Mouse (Mus musculus): Measurements from ENCODE around the gene Gpx8. TPM values are rescaled to one million over a fixed set of nuclear protein-coding genes. Genes with fewer than 3 reads are reported as not detected.
"Not testable (repeated sequence)": the region's sequence is repeated elsewhere in the genome, so short reads cannot be mapped to it uniquely, and the experiment has no call there.

Gpx8 gene
- polyA plus RNA-seq, 1 experiment from 2014 or later = 40.5 TPM

- Histone ChIP-seq H3K4me2 (ENCODE audit: low read length) (no peak overlapping the region), H3K4me1 (ENCODE audit: control insufficient read depth, insufficient read depth, low read length) (peaks cover 17% of the 10 kb centered on the region), H3K9me3 (replicated peaks; ENCODE audit: control insufficient read depth, low read length, poor library complexity, severe bottlenecking) (no peaks in the 10 kb centered on the region), H3K9ac (ENCODE audit: low read depth, low read length) (no peak overlapping the region), H3K36me3 (ENCODE audit: control insufficient read depth, insufficient read depth, low read length) (no peaks in the 10 kb centered on the region), H3K4me3 (ENCODE audit: low read depth, low read length) (no peak overlapping the region), H3K27me3 (ENCODE audit: control insufficient read depth, insufficient read depth, low read depth, low read length) (peaks cover 21% of the 10 kb centered on the region), H3K27ac (ENCODE audit: low read length) (no peak overlapping the region)
- ATAC-seq = no peak
Observed at GRCm38 (mm10) chr13:113032831-113033230, 13.4 kb downstream of the Gpx8 start.

- Histone ChIP-seq H3K9me3 (replicated peaks; ENCODE audit: control insufficient read depth, low read length, poor library complexity, severe bottlenecking) (no peaks in the 10 kb centered on the region), H3K9ac (ENCODE audit: low read depth, low read length) (peak overlapping the region; percentile 81), H3K36me3 (ENCODE audit: control insufficient read depth, insufficient read depth, low read length) (no peaks in the 10 kb centered on the region), H3K4me1 (ENCODE audit: control insufficient read depth, insufficient read depth, low read length) (peaks cover 17% of the 10 kb centered on the region), H3K27me3 (ENCODE audit: control insufficient read depth, insufficient read depth, low read depth, low read length) (peaks cover 21% of the 10 kb centered on the region), H3K4me2 (ENCODE audit: low read length) (peak overlapping the region; percentile 93), H3K4me3 (ENCODE audit: low read depth, low read length) (peak overlapping the region; percentile 73), H3K27ac (ENCODE audit: low read length) (peak overlapping the region; percentile 91)
- under 1% methylated on average over 40 of the region's 40 CpGs for whole genome bisulfite sequencing
- ATAC-seq = peak; percentile 80
Observed at GRCm38 (mm10) chr13:113031792-113032571, 14.2 kb downstream of the Gpx8 start.

GRCm38 (mm10) chr13:113031351-113031750 is 14.9 kb downstream of the Gpx8 start:
- Histone ChIP-seq H3K4me2 (ENCODE audit: low read length) (peak overlapping the region; percentile 93), H3K4me1 (ENCODE audit: control insufficient read depth, insufficient read depth, low read length) (peaks cover 17% of the 10 kb centered on the region), H3K9ac (ENCODE audit: low read depth, low read length) (peak overlapping the region; percentile 81), H3K27ac (ENCODE audit: low read length) (no peak overlapping the region; the same call in 1 of the 2 replicates), H3K36me3 (ENCODE audit: control insufficient read depth, insufficient read depth, low read length) (no peaks in the 10 kb centered on the region), H3K4me3 (ENCODE audit: low read depth, low read length) (peak overlapping the region; percentile 73), H3K27me3 (ENCODE audit: control insufficient read depth, insufficient read depth, low read depth, low read length) (peaks cover 21% of the 10 kb centered on the region), H3K9me3 (replicated peaks; ENCODE audit: control insufficient read depth, low read length, poor library complexity, severe bottlenecking) (no peaks in the 10 kb centered on the region)
- under 1% methylated on average over 7 of the region's 7 CpGs for WGBS
- ATAC-seq = peak; percentile 30

DNA sequence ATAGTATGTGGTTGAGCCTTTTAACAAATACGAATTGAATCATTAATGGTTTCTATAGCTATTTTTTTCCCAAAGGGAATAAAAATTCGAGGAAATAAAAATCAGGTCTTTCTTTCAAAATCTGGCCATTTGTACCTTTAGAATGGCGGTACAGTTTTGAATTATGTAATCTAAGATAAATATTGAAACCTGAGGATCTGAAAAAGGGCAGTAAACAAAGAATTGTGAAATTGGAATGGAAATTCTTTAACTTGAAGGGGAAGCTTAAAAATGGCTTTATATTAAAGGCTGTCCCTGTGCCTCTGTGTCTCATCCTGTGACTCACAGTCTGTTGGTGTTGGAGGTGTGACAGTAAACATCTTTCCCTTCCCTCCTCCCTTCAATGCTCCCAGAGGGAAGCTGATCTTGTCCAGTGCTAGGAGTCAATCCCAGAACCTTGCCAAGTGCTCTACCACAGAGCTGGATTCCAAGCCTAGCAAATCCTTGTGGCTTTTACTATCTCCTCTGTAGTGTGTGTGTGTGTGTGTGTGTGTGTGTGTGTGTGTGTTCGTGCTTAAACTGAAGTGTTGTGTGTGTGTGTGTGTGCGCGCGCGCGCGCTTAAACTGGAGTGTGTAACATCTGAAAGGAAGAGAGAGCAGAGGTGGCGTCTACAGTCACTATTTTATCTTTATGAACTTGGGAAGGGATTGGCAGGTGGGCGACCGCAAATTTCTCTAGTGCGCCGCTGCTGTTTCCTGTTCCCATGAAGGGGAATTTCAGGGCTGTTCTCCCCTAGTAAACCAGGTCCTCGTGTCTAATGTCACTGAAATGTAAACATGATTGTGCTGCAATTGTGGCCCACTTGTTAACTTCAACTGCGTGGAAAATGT is 22.7 kb downstream of the Gpx8 start:
- H3K36me3 ChIP-seq (ENCODE audit: control insufficient read depth, insufficient read depth, low read length) = no peaks in the 10 kb centered on the region
- WGBS = 86% methylated on average over 17 of the region's 17 CpGs
- H3K9me3 ChIP-seq (replicated peaks; ENCODE audit: control insufficient read depth, low read length, poor library complexity, severe bottlenecking) = no peaks in the 10 kb centered on the region
- no peak overlapping the region for H3K4me2 ChIP-seq (ENCODE audit: low read length)
- no peaks in the 10 kb centered on the region for H3K27me3 ChIP-seq (ENCODE audit: control insufficient read depth, insufficient read depth, low read depth, low read length)
- H3K4me1 ChIP-seq (ENCODE audit: control insufficient read depth, insufficient read depth, low read length) = no peaks in the 10 kb centered on the region
- H3K27ac ChIP-seq (ENCODE audit: low read length) = no peak overlapping the region
- no peak for ATAC-seq
- no peak overlapping the region for H3K4me3 ChIP-seq (ENCODE audit: low read depth, low read length)
- H3K9ac ChIP-seq (ENCODE audit: low read depth, low read length) = no peak overlapping the region

DNA sequence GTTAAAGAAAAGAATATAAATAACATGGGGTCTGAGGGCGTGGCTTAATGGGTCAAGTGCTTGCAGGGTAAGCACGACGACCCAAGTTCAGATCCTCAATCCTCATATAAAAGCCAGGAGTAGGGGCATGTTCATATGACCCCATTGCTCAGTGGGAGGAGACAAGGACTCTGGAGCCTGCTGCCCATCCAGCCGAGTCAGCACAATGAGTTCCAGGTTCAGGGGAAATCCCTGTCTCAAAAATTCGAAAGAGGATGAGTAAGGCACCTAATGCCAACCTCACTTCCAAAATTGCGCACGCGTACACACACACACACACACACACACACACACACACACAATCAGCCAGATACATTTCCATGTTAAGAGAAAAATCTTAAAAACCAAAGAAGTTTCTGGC is 23.7 kb downstream of the Gpx8 start:
- no peak overlapping the region for H3K27ac ChIP-seq (ENCODE audit: low read length)
- 69% methylated on average over 8 of the region's 8 CpGs for WGBS
- no peaks in the 10 kb centered on the region for H3K4me1 ChIP-seq (ENCODE audit: control insufficient read depth, insufficient read depth, low read length)
- no peaks in the 10 kb centered on the region for H3K36me3 ChIP-seq (ENCODE audit: control insufficient read depth, insufficient read depth, low read length)
- H3K9me3 ChIP-seq (replicated peaks; ENCODE audit: control insufficient read depth, low read length, poor library complexity, severe bottlenecking) = no peaks in the 10 kb centered on the region
- no peak overlapping the region for H3K9ac ChIP-seq (ENCODE audit: low read depth, low read length)
- H3K4me3 ChIP-seq (ENCODE audit: low read depth, low read length) = no peak overlapping the region
- H3K27me3 ChIP-seq (ENCODE audit: control insufficient read depth, insufficient read depth, low read depth, low read length) = no peaks in the 10 kb centered on the region
- no peak for ATAC-seq
- no peak overlapping the region for H3K4me2 ChIP-seq (ENCODE audit: low read length)

DNA sequence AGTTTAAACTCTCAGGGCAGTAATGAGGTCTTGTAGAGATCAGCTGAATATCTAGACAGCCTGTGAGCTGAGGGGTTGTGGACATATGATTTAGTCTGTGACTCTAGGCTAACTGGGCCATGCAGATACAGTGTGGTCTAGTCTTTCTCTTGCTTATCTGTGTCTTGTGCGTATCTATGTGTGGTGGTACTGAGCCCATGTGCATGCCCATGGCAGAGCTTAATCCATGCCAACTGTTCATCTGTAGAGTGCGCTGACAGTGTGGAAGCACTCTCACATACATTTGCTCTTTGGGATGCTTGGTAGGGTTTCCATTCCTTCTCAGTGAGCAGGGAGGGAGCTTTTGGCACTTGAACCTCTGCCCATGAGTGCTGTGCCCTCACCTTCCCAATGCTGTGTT is 24.7 kb downstream of the Gpx8 start:
- Histone ChIP-seq H3K4me3 (ENCODE audit: low read depth, low read length) (no peak overlapping the region), H3K27me3 (ENCODE audit: control insufficient read depth, insufficient read depth, low read depth, low read length) (no peaks in the 10 kb centered on the region), H3K9ac (ENCODE audit: low read depth, low read length) (no peak overlapping the region), H3K4me2 (ENCODE audit: low read length) (no peak overlapping the region), H3K36me3 (ENCODE audit: control insufficient read depth, insufficient read depth, low read length) (no peaks in the 10 kb centered on the region), H3K9me3 (replicated peaks; ENCODE audit: control insufficient read depth, low read length, poor library complexity, severe bottlenecking) (no peaks in the 10 kb centered on the region), H3K4me1 (ENCODE audit: control insufficient read depth, insufficient read depth, low read length) (no peaks in the 10 kb centered on the region), H3K27ac (ENCODE audit: low read length) (no peak overlapping the region)
- ATAC-seq = no peak
- 88% methylated on average over 2 of the region's 2 CpGs for WGBS

DNA sequence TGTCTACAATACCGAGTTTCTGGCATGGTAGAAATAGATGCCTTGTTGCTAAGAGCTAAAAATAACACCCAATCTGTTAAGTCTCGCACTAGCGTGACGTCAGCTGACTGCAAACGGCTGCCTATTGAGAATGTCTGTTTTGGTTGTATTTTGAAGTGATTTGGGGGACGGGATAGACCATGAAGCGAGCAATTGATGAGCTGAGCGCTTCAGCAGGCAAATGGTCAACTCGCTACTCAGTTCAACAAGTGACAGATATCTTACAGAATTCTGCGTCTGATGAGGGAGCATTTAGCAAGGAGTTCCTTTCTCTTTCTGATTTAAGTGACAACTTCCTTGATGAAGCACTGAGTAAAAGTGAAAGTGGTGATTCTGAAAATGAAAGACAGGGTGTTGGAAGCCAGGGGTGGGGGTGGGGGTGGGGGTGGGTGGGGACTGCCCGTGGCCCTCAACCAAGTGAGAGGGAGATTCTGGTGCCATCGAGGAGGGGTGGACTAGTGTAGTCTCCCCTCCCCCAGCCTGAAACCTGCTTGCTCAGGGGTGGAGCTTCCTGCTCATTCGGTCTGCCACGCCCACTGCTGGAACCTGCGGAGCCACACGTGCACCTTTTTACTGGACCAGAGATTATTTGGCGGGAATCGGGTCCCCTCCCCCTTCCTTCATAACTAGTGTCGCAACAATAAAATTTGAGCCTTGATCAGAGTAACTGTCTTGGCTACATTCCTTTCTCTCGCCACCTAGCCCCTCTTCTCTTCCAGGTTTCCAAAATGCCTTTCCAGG is 32.8 kb downstream of the Gpx8 start:
- H3K4me2 ChIP-seq (ENCODE audit: low read length); ATAC-seq; H3K36me3 ChIP-seq (ENCODE audit: control insufficient read depth, insufficient read depth, low read length); H3K9ac ChIP-seq (ENCODE audit: low read depth, low read length); H3K4me1 ChIP-seq (ENCODE audit: control insufficient read depth, insufficient read depth, low read length); H3K9me3 ChIP-seq (replicated peaks; ENCODE audit: control insufficient read depth, low read length, poor library complexity, severe bottlenecking); H3K4me3 ChIP-seq (ENCODE audit: low read depth, low read length); H3K27ac ChIP-seq (ENCODE audit: low read length); H3K27me3 ChIP-seq (ENCODE audit: control insufficient read depth, insufficient read depth, low read depth, low read length): not testable (repeated sequence)
- 57% methylated on average over 18 of the region's 20 CpGs for WGBS

GRCm38 (mm10) chr13:113012683-113013082 is 33.5 kb downstream of the Gpx8 start:
- ATAC-seq = no peak

More at GRCm38 (mm10) chr13:113012683-113013082, 33.5 kb downstream of the Gpx8 start:
- Histone ChIP-seq H3K27me3 (ENCODE audit: control insufficient read depth, insufficient read depth, low read depth, low read length) (no peaks in the 10 kb centered on the region), H3K4me3 (ENCODE audit: low read depth, low read length) (no peak overlapping the region), H3K9ac (ENCODE audit: low read depth, low read length) (no peak overlapping the region), H3K4me2 (ENCODE audit: low read length) (no peak overlapping the region), H3K36me3 (ENCODE audit: control insufficient read depth, insufficient read depth, low read length) (no peaks in the 10 kb centered on the region), H3K27ac (ENCODE audit: low read length) (no peak overlapping the region), H3K4me1 (ENCODE audit: control insufficient read depth, insufficient read depth, low read length) (no peaks in the 10 kb centered on the region), H3K9me3 (replicated peaks; ENCODE audit: control insufficient read depth, low read length, poor library complexity, severe bottlenecking) (no peaks in the 10 kb centered on the region)
- 72% methylated on average over 6 of the region's 6 CpGs for WGBS
